Mouse (Mus musculus) lung, postnatal 4 days (tissue): ENCODE measurements around the gene Dnmt1.

Source experiments
- DNase-seq, 2 experiments: peaks; one replicate each; pipeline ENCODE4 v3.0.0; 2021

The Dnmt1 gene

GRCm38 (mm10) chr9:20878041-20878709 lies 81.5 kb downstream of the Dnmt1 start:
- peak; percentile 100 for DNase-seq

- DNase-seq: no peak
Observed at GRCm38 (mm10) chr9:20877118-20878040, 82.3 kb downstream of the Dnmt1 start.

GRCm38 (mm10) chr9:20876318-20877117 lies 83.2 kb downstream of the Dnmt1 start:
- no peak for DNase-seq

- no peak for DNase-seq
Observed at GRCm38 (mm10) chr9:20875021-20875790, 84.5 kb downstream of the Dnmt1 start.

GRCm38 (mm10) chr9:20873521-20873920 lies 86.2 kb downstream of the Dnmt1 start:
- DNase-seq: no peak

GRCm38 (mm10) chr9:20872991-20873390 lies 86.7 kb downstream of the Dnmt1 start:
- no peak for DNase-seq

- DNase-seq: no peak
Observed at GRCm38 (mm10) chr9:20870211-20871173, 89.2 kb downstream of the Dnmt1 start.

GRCm38 (mm10) chr9:20869246-20869645 lies 90.4 kb downstream of the Dnmt1 start:
- DNase-seq: peak; percentile 29 to 33

GRCm38 (mm10) chr9:20868448-20869001 lies 91.2 kb downstream of the Dnmt1 start, which contains the start of gene A230050P20Rik:
Gene A230050P20Rik, plus strand, starts transcription at chr9:20868642.
- DNase-seq: peak; percentile 73 to 83

- DNase-seq: no peak
Observed at GRCm38 (mm10) chr9:20866879-20867278, 92.8 kb downstream of the Dnmt1 start.

- DNase-seq: no peak
Observed at GRCm38 (mm10) chr9:20862225-20862624, 97.5 kb downstream of the Dnmt1 start.

- DNase-seq: peak; percentile 30 to 40
Observed at GRCm38 (mm10) chr9:20861821-20862220, 97.9 kb downstream of the Dnmt1 start.

- DNase-seq: no peak
Observed at GRCm38 (mm10) chr9:20859926-20860325, 99.8 kb downstream of the Dnmt1 start.
